Mouse (Mus musculus) adrenal gland, adult (tissue): ENCODE measurements around the gene Stard10.

Experiments used
- DNase-seq, 2 experiments: peaks; one replicate each; pipeline ENCODE4 v3.0.0; 2022 to 2023; ENCODE audit warnings: low spot score in 1 of 2; ENCODE audit not compliant: inconsistent age in 2 of 2

The Stard10 gene

GRCm38 (mm10) chr7:101330074-101330840 is 13.4 kb downstream of the Stard10 start:
- DNase-seq = peak; percentile 81

DNA sequence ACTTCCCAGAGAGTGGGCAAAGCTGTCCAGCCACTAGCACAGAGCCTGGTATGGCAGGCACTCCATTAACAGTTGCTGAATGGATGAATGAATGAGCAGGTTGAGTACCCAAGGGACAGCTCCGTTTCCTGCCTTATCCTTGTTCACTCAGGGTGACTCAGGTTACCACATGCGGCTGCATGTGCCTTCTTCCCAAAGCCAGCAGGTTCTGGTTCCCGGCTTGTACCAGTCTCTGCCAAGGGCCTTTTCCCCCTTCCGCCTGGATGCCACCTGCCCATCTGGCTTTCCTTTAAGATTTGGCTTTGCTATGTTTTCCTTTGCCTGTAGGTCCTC is 13.9 kb downstream of the Stard10 start:
- no peak for DNase-seq

DNA sequence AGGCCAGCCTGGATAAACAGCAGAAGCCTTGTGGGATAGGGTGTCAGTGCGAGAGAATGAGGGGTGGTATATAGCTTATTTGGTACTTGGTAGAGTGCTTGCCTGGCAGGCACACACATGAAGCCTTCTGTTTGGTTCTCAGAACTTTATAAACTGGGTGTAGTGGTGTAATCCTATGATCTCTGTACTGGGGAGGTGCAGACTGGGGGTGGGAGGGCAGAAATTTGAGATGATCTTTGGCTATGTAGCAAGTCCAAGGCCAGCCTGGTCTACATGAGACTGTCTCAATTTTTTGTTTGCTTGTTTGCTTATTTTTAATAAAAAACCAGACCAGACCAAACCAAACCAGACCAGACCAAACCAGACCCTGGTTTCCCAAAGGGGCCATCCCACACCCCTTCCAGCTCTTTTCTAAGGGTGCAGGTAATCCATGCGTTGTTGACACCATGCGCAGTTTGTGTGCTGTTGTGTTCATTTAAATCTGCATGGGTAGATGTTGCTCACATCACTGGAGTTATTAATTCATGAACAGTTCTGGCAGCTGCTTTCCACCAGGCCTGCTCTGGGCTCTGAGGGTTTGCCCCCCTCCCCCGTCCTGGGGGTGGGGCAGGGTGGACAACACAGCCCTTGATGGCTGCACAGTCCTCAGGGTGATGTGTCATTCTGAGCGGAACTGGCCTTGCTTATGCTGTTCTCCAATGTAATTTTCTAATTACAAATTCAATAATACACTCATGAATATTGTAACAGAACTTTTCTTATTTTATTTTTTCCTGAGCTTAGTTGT is 15.4 kb downstream of the Stard10 start:
- DNase-seq = peak; percentile 70 to 72

- DNase-seq = no peak
Observed at GRCm38 (mm10) chr7:101335228-101335627, 18.3 kb downstream of the Stard10 start.

GRCm38 (mm10) chr7:101336686-101337085 is 19.8 kb downstream of the Stard10 start:
- no peak for DNase-seq

DNA sequence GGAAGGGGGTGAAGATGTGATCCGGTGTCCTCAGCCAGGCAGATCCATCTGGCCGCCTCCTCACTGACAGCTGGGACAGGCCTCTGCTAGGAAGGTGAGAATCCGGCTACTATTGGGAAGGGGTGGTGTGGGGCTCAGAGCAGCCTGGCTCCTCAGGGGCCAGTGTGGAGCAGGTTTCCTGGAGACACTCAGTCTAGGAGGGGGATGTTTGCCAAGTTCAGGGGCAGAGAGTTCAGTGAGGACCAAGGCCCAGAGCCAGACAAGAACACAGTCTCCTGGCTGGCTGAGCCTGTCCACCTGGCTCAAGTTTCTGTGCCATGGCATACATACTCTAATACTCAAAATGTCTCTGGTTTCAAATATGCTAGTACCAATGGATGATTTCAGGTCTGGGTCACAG is 20.5 kb downstream of the Stard10 start:
- DNase-seq = no peak

GRCm38 (mm10) chr7:101341405-101341804 is 24.5 kb downstream of the Stard10 start:
- no peak for DNase-seq

- no peak for DNase-seq
Observed at GRCm38 (mm10) chr7:101343135-101343534, 26.2 kb downstream of the Stard10 start.

DNA sequence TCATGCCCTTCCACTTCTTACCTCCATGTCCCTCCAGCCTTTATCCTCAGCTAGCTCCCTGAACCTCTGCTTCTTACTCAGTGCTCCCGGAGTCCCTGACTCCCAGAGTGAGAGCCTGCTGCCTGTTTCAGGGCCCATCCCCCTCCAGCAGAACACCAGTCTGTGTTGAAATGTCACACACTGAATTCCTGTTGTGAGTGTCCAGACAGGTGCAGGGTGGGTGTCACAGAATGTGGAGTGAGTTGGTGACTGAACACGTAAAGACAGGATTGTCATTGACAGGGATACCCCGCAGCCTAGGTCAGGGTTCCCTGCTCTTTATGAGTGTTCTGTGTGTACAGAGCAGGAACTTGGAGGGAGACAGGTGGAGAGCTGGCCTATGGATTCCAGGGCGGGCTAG is 28.0 kb downstream of the Stard10 start:
- no peak for DNase-seq

DNA sequence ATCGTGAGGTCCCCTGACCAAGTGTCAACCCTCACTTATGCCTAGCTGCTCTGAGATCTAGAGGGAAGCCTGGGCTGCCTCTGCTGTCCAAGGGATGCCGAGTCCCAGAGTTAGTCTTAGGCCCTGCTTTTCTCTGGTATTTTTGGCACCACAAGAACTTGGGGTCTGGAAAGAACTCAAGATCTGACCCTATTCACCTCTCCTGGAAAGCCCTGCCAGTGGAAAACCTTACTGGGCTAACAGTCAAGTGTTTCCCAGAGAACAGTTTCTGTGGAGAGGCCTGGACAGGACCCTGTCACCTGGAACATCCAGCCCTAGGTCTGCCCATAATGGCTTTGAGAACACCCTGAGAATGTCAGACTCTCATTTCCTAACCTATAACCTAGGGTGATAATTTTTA is 30.1 kb downstream of the Stard10 start:
- DNase-seq = no peak

GRCm38 (mm10) chr7:101347767-101348270 is 30.9 kb downstream of the Stard10 start, which contains the start of gene Arap1:
Gene Arap1, plus strand, starts transcription at chr7:101348067.
- peak; percentile 72 to 84 for DNase-seq

DNA sequence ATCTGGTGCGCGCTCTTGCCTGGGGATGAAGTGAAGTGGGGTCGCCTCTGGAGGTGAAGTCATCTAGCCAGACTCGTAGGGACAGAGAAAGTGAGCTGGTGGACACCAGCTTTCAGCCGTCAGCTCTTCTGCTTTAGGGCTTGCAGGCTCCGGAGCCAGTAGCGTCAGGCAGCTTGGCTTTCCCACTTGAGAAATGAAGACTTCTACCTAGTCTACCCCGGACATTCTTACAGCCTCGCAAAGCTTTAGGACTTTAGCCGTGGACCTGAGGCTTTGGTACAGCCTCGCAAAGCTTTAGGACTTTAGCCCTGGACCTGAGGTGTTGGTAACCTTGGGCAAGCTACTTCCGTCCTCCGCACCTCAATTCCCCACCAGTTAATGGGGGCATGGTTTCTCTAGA is 31.4 kb downstream of the Stard10 start:
- DNase-seq = peak in 1 of 2 experiments; percentile 67

DNA sequence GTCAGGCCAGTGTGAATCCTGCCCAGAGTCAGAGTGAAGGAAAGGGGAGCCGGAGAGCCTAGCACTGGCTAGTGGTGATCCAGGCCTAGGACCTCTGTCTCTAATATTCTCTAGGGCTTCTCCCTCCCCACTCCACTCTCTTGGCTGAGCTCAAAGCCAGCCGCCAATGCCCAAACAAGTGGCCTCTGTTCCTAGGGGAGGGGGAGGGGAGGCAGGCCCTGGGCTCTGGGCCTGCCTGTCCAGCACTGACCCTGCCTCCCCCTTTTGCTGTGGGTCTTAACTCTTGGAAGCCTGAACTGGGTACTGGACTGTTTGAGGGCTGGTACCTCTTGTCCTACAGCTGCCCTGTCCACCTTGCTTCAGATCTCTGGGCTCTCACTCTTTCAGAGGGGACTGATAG is 33.0 kb downstream of the Stard10 start:
- no peak for DNase-seq

DNA sequence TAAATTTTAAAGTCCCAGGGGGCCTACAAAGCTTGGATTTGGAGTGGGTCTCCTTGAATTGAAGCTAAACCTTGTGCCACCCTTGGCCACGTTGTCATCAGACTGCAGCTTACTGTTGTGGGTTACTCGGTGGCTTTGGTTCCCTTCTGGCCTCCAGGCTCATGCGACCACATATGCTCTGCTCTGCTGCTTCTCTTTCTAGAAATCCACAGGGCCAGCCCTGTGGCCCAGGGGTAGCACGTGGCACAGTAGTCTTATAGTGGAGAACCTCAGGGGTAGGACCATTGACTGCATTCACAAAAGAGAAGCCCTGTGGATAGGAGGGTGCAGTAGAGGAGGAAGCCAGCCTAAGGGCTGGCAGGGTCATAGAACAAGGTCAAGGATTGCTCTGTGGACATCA is 35.5 kb downstream of the Stard10 start:
- no peak for DNase-seq

DNA sequence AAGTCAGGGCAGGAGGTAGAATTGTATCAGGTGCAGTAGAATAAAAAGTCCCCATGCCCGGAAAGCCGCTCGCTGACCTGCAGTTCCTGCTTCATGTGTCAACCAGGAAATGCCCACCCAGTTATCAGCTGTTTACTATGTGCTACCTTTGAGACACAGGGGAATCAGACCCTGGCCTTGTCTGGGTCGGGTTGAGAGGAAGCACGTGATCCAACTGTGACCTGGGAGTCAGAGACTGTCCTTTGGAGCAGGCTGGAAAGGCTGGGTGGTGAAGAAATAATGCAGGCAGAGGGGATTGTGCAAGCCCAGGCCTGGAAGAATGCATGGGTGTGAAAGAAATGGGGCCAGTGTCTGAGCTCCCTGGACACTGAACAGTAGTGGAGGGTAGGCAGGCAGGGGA is 37.5 kb downstream of the Stard10 start:
- peak in 1 of 2 experiments; percentile 66 for DNase-seq

DNA sequence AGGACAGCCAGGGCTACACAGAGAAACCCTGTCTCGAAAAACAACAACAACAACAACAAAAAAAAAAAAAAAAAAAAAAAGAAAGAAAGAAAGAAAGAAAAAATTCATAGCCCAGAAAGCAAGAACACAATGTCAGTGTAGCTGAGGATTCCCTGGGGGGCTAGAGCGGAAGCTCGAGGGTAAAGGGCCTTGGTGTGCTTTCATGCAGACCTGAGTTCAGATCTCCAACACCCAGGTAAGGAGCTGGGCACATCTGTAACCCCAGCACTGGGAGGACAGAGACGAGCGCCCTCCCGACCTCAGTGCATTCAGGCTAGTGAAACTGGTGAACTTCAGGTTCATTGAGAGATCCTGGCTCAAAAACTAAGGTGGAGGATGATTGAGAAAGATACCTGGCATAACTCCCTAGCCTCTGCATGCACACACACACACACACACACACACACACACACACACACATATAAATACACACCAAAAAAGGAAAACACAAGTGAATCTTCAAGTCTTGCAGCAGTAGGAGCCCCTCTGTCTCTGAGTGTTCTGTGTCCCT is 38.7 kb downstream of the Stard10 start:
- DNase-seq = no peak

DNA sequence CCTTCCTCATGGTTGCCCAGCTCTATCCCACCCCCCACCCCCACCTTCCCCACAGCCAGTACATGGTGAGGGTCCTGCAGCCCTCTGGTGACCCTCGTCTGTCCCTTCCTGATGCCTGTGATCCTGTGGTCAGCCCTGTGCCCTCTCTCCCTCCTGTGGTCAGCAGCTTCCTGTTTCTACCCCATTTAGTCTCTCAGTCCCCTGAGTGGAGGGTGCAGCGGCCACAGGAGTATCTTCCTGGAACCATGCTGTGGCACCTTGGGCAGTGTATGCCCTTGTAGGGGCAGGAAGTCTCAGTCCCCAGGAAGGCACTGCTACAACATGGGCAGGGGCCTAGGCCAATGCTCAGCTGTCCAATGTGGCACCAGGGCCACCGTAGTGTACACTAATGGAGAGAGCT is 40.0 kb downstream of the Stard10 start:
- DNase-seq = no peak

DNA sequence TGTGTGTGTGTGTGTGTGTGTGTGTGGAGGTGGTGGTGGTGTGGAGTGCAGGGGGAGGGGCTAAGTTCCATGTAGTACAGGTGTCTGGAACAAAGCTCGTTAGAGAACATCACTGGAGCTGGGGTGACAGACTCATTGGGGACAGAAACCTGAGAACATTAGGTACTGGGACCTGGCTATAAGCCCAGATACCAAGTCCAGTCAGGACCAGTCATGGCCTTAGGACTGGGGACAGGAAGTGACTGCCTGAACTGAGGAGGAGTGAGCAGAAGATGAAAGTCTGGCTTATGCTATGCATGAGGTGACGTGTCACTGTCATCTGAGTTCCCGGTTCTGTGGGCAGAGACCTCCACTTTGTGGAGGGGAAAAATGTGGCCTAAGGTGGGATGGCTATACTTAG is 43.5 kb downstream of the Stard10 start:
- no peak for DNase-seq

DNA sequence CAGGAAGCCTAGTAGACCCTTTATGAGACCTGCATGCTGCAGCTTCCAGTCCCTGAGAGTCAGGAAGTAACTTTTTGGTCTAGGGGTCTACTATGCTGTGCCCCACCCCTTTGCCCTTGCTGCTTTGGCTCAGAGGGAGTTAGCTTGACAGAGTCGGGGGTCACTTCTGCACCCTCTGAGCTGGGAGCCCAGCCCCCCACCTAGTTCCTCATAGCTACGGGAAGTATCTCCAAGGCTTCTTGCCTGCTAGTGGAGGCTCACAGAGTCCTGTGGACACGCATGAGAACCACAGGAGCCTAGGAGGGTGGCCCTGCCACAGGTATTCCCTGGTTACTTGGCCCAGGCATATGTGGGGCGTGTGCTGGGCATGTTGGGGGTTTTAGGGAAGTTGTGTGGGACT is 44.1 kb downstream of the Stard10 start:
- no peak for DNase-seq

DNA sequence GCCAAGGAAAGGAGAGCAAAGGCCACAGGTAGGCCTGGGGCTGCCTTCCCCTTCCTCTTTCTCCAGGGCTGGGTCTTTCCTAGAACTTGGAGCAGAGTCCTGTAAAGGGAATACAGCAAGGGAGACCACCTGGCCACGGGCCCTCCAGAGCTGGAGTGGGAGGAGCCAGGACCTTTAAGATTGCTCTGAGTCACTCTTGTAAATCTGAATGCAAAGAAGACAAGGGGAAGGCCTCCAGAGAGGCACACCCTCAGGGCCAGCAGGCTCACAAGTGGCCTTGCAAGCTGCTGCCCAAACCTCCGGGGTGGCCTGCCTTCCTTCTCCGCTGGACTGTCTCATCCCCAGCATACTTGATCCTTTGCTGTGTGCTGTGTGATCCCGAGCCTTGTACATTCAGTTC is 44.9 kb downstream of the Stard10 start:
- DNase-seq = peak in 1 of 2 experiments; percentile 73

DNA sequence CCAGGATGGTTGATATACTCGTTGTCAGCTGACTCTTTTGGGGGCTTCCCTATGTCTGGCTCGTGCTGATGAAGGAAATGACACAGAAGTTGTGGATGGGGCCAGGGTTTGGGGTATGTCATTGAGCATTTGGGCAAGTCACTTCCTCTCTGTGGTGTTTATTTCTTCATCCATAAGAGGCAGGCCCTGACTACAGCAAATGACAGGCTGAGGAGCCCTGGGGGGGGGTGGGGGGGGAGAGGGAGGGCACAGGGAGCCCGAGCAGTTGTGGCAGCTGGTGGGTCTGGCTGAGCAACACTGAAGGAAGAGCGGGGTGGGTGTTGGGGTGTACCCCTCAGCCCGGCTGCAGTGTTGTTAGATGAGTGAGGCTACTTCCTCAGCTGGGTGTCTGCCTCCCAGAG is 45.9 kb downstream of the Stard10 start:
- peak in 1 of 2 experiments; percentile 37 for DNase-seq

DNA sequence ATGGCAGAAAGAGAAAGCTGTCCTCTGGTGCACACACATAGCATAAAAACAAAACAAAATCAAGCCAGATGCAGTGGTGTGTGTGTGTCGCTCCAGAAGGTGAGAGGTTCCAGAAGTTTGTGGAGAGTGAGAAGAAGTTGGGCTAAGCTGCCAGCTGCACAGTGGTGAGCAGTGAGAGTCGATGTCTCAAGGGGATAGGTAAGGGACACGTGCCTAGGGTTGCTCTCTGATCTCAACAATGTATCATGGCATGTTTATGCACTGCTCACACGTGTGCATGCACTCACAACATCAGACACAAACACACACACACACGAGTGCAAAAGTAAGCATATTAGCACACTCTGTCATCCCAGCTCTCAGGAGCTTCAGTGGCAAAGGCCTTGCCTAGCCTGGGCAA is 47.0 kb downstream of the Stard10 start:
- DNase-seq = no peak
